Mouse (Mus musculus) limb, embryonic 13.5 days (tissue): ENCODE measurements around the gene Uqcrc1. TPM values are rescaled to one million over a fixed set of nuclear protein-coding genes. Genes with fewer than 3 reads are reported as not detected.
A peak's percentile ranks its signal among the peaks of the same experiment; 100 is the strongest.

ENCODE experiments used
- ATAC-seq: fragments of 200-750 bp; cut with Nextera tagmentation; 2 replicates; pipeline ENCODE4 v1.8.0; 2017; ENCODE audit warnings: low read depth, moderate number of reproducible peaks, moderate TSS enrichment; ENCODE audit not compliant: low FRiP score
- H3K27ac ChIP-seq: fragments of 300-500 bp; sonication (generic); 2 replicates; pipeline ENCODE4 v1.5.1; 2015; ENCODE audit warnings: inconsistent platforms, mild to moderate bottlenecking, moderate library complexity
- H3K27me3 ChIP-seq: fragments of 300-500 bp; sonication (generic); 2 replicates; pipeline ENCODE4 v1.6.1; 2015; ENCODE audit warnings: mild to moderate bottlenecking, inconsistent platforms
- H3K36me3 ChIP-seq: fragments of 300-500 bp; sonication (generic); 2 replicates; pipeline ENCODE4 v1.6.1; 2015; ENCODE audit warnings: inconsistent platforms, mild to moderate bottlenecking, moderate library complexity
- H3K4me1 ChIP-seq: fragments of 300-500 bp; sonication (generic); 2 replicates; pipeline ENCODE4 v1.6.1; 2015; ENCODE audit warnings: inconsistent platforms
- H3K4me2 ChIP-seq: fragments of 300-500 bp; sonication (generic); replicated peaks from 2 replicates; pipeline ENCODE4 v1.6.1; 2015; ENCODE audit warnings: inconsistent platforms, mild to moderate bottlenecking, moderate library complexity
- H3K4me3 ChIP-seq: fragments of 300-500 bp; sonication (generic); 2 replicates; pipeline ENCODE4 v1.5.1; 2015; ENCODE audit warnings: moderate library complexity, mild to moderate bottlenecking, inconsistent platforms
- H3K9ac ChIP-seq: fragments of 300-500 bp; sonication (generic); 2 replicates; pipeline ENCODE4 v1.6.1; 2015; ENCODE audit warnings: mild to moderate bottlenecking, inconsistent platforms
- H3K9me3 ChIP-seq: fragments of 300-500 bp; sonication (generic); 2 replicates; pipeline ENCODE4 v1.6.1; 2016; ENCODE audit warnings: inconsistent platforms
- WGBS: fragments of 180-500 bp; shearing (Covaris S2); methylation state at CpG from one replicate; pipeline ENCODE4 v1.1.7; 2015; 5-methylcytosine and 5-hydroxymethylcytosine counted together
- polyA plus RNA-seq: library from polyadenylated mRNA; unstranded; fragments of >200 nt; fragmentation: Nextera tagmentation; extraction: Ambion mirVana; gene quantifications from 2 replicates; pipeline ENCODE4 v1.2.1, GENCODE M21; 2015

The Uqcrc1 gene
- polyA plus RNA-seq, 1 experiment from 2014 or later = 437 TPM

GRCm38 (mm10) chr9:108987704-108988350 is 51.4 kb downstream of the Uqcrc1 start:
- Histone ChIP-seq H3K4me1 (peaks cover 37% of the 10 kb centered on the region), H3K27me3 (no peaks in the 10 kb centered on the region), H3K4me2 (peak overlapping the region; percentile 53), H3K4me3 (peak overlapping the region; percentile 28), H3K36me3 (no peaks in the 10 kb centered on the region), H3K27ac (no peak overlapping the region), H3K9ac (no peak overlapping the region), H3K9me3 (no peaks in the 10 kb centered on the region)
- 20% methylated on average over 15 of the region's 15 CpGs for WGBS
- no peak for ATAC-seq

GRCm38 (mm10) chr9:108989802-108990461 is 53.5 kb downstream of the Uqcrc1 start:
- Histone ChIP-seq H3K9me3 (no peaks in the 10 kb centered on the region), H3K36me3 (no peaks in the 10 kb centered on the region), H3K27me3 (no peaks in the 10 kb centered on the region), H3K4me3 (no peak overlapping the region), H3K4me1 (peaks cover 37% of the 10 kb centered on the region), H3K9ac (0 out of 2 replicates have a peak overlapping the region, but pooled peaks have one; percentile 25), H3K27ac (peak overlapping the region; percentile 70; the same call in 1 of the 2 replicates), H3K4me2 (no peak overlapping the region)
- no peak for ATAC-seq
- WGBS = 69% methylated on average over 4 of the region's 4 CpGs

- H3K27me3 ChIP-seq = no peaks in the 10 kb centered on the region
- peak overlapping the region; percentile 70; the same call in 1 of the 2 replicates for H3K27ac ChIP-seq
- peaks cover 42% of the 10 kb centered on the region for H3K4me1 ChIP-seq
Observed at GRCm38 (mm10) chr9:108990462-108990820, 54.0 kb downstream of the Uqcrc1 start.

GRCm38 (mm10) chr9:108991428-108992084 is 55.1 kb downstream of the Uqcrc1 start, which contains the start of gene Pfkfb4:
Pfkfb4 (plus strand) TSS chr9:108991778.
- Histone ChIP-seq H3K27ac (peak within 1 kb of the TSS; percentile 90), H3K4me3 (peak within 1 kb of the TSS; percentile 62), H3K27me3 (no peaks in the 10 kb centered on the region), H3K4me1 (peaks cover 47% of the 10 kb centered on the region), H3K4me2 (peak within 1 kb of the TSS; percentile 87), H3K36me3 (no peaks in the 10 kb centered on the region), H3K9me3 (no peaks in the 10 kb centered on the region), H3K9ac (peak within 1 kb of the TSS; percentile 76)
- peak; percentile 94 for ATAC-seq
- WGBS = 1% methylated on average over 31 of the region's 31 CpGs

More at GRCm38 (mm10) chr9:108990462-108990820, 54.0 kb downstream of the Uqcrc1 start:
- no peaks in the 10 kb centered on the region for H3K9me3 ChIP-seq
- no peak for ATAC-seq
- H3K9ac ChIP-seq = no peak overlapping the region
- H3K4me3 ChIP-seq = no peak overlapping the region
- WGBS = 28% methylated on average over 7 of the region's 7 CpGs
- no peak overlapping the region for H3K4me2 ChIP-seq
- no peaks in the 10 kb centered on the region for H3K36me3 ChIP-seq

- peaks cover 47% of the 10 kb centered on the region for H3K4me1 ChIP-seq
- ATAC-seq = no peak
- H3K36me3 ChIP-seq = no peaks in the 10 kb centered on the region
- peak overlapping the region; percentile 29; the same call in 1 of the 2 replicates for H3K27ac ChIP-seq
- H3K9me3 ChIP-seq = no peaks in the 10 kb centered on the region
- WGBS = 7% methylated on average over 18 of the region's 18 CpGs
- no peaks in the 10 kb centered on the region for H3K27me3 ChIP-seq
- peak overlapping the region; percentile 87 for H3K4me2 ChIP-seq
- peak overlapping the region; percentile 62 for H3K4me3 ChIP-seq
- peak overlapping the region; percentile 76 for H3K9ac ChIP-seq
Observed at GRCm38 (mm10) chr9:108992085-108992469, 55.6 kb downstream of the Uqcrc1 start.

GRCm38 (mm10) chr9:108992620-108993361 is 56.4 kb downstream of the Uqcrc1 start:
- Histone ChIP-seq H3K27ac (no peak overlapping the region), H3K27me3 (no peaks in the 10 kb centered on the region), H3K9ac (peak overlapping the region; percentile 76; the same call in 1 of the 2 replicates), H3K4me2 (peak overlapping the region; percentile 87), H3K36me3 (no peaks in the 10 kb centered on the region), H3K9me3 (no peaks in the 10 kb centered on the region), H3K4me1 (peaks cover 42% of the 10 kb centered on the region), H3K4me3 (peak overlapping the region; percentile 62)
- 79% methylated on average over 9 of the region's 9 CpGs for WGBS
- ATAC-seq = no peak

GRCm38 (mm10) chr9:108996411-108996810 is 60.0 kb downstream of the Uqcrc1 start:
- no peaks in the 10 kb centered on the region for H3K27me3 ChIP-seq
- WGBS = 81% methylated on average over 9 of the region's 9 CpGs
- no peak for ATAC-seq

GRCm38 (mm10) chr9:108998287-108999166 is 62.1 kb downstream of the Uqcrc1 start:
- Histone ChIP-seq H3K4me3 (no peak overlapping the region), H3K9me3 (no peaks in the 10 kb centered on the region), H3K36me3 (no peaks in the 10 kb centered on the region), H3K27me3 (no peaks in the 10 kb centered on the region), H3K9ac (no peak overlapping the region; the same call in 1 of the 2 replicates), H3K27ac (no peak overlapping the region), H3K4me2 (no peak overlapping the region), H3K4me1 (peaks cover 10% of the 10 kb centered on the region)
- no peak for ATAC-seq
- WGBS = 89% methylated on average over 19 of the region's 19 CpGs

More at GRCm38 (mm10) chr9:108996411-108996810, 60.0 kb downstream of the Uqcrc1 start:
- Histone ChIP-seq H3K4me2 (no peak overlapping the region), H3K27ac (no peak overlapping the region), H3K4me3 (no peak overlapping the region), H3K9ac (no peak overlapping the region), H3K9me3 (no peaks in the 10 kb centered on the region), H3K36me3 (no peaks in the 10 kb centered on the region), H3K4me1 (peaks cover 17% of the 10 kb centered on the region)

- no peak overlapping the region for H3K27ac ChIP-seq
- H3K4me3 ChIP-seq = no peak overlapping the region
- H3K9ac ChIP-seq = no peak overlapping the region
- ATAC-seq = no peak
- 73% methylated on average over 4 of the region's 4 CpGs for WGBS
- no peaks in the 10 kb centered on the region for H3K9me3 ChIP-seq
- no peaks in the 10 kb centered on the region for H3K27me3 ChIP-seq
- H3K4me1 ChIP-seq = peaks cover 10% of the 10 kb centered on the region
- no peaks in the 10 kb centered on the region for H3K36me3 ChIP-seq
- H3K4me2 ChIP-seq = no peak overlapping the region
Observed at GRCm38 (mm10) chr9:108999167-108999526, 62.7 kb downstream of the Uqcrc1 start.
